Mouse (Mus musculus) skeletal muscle tissue, adult 2 months (tissue): ENCODE measurements around the gene A1bg.

ENCODE experiments used
- DNase-seq: peaks from one replicate; pipeline ENCODE4 v3.0.0-alpha.2; 2012; ENCODE audit warnings: low read depth, low spot score

The A1bg gene

GRCm38 (mm10) chr15:60922912-60923311 lies at the start of gene A1bg:
A1bg (minus strand) TSS chr15:60923012.
- DNase-seq = no peak

- no peak for DNase-seq
These were observed 45.7 kb upstream of the A1bg start for GRCm38 (mm10) chr15:60968549-60968861.

- DNase-seq = no peak
These were observed 45.2 kb upstream of the A1bg start for GRCm38 (mm10) chr15:60967841-60968548.

GRCm38 (mm10) chr15:60925686-60926085 lies 2.9 kb upstream of the A1bg start:
- DNase-seq = no peak

- no peak for DNase-seq
These were observed 18.8 kb downstream of the A1bg start for GRCm38 (mm10) chr15:60903763-60904697.

- DNase-seq = no peak
These were observed 24.4 kb downstream of the A1bg start for GRCm38 (mm10) chr15:60898187-60898965.

- no peak for DNase-seq
These were observed 26.8 kb downstream of the A1bg start for GRCm38 (mm10) chr15:60896040-60896439.

GRCm38 (mm10) chr15:60892976-60893463 lies 29.8 kb downstream of the A1bg start:
- DNase-seq = peak; percentile 44

- no peak for DNase-seq
These were observed 34.1 kb downstream of the A1bg start for GRCm38 (mm10) chr15:60888724-60889123.

GRCm38 (mm10) chr15:60875721-60876120 lies 47.1 kb downstream of the A1bg start:
- DNase-seq = no peak

GRCm38 (mm10) chr15:60862417-60862816 lies 60.4 kb downstream of the A1bg start:
- DNase-seq = no peak

- no peak for DNase-seq
These were observed 67.7 kb downstream of the A1bg start for GRCm38 (mm10) chr15:60855112-60855511.

GRCm38 (mm10) chr15:60854151-60854550 lies 68.7 kb downstream of the A1bg start:
- DNase-seq = no peak

- peak; percentile 5 for DNase-seq
These were observed 69.4 kb downstream of the A1bg start, which contains the start of gene Fam84b for GRCm38 (mm10) chr15:60853231-60853999. Fam84b (minus strand) TSS chr15:60853778.

GRCm38 (mm10) chr15:60848630-60849029 lies 74.2 kb downstream of the A1bg start:
- DNase-seq = no peak
